ENCODE assay signal across 8 mouse cellular contexts in genomic region chr15:82814806-82815205, GRCm38 (mm10). TPM values are rescaled to one million over a fixed set of nuclear protein-coding genes. Genes with fewer than 3 reads are reported as not detected.
DNase-seq lines count a peak whose midpoint lies in the region; ATAC-seq and TF ChIP-seq lines count a peak whose summit lies in the region.

No protein-coding gene starts in this region.

- no peak overlapping the region for H3K4me2 ChIP-seq in forebrain, embryonic 14.5 days (ENCODE audit: low read length)
- no peak overlapping the region for H3K4me2 ChIP-seq in intestine, embryonic 15.5 days (replicated peaks)
- no peak overlapping the region for H3K4me2 ChIP-seq in liver, embryonic 14.5 days (ENCODE audit: low read depth)
- H3K4me2 ChIP-seq in neural tube, embryonic 15.5 days: no peak overlapping the region

- no peak overlapping the region for H3K4me3 ChIP-seq in forebrain, embryonic 14.5 days (ENCODE audit: low read depth, low read length)
- H3K4me3 ChIP-seq in intestine, embryonic 15.5 days (replicated peaks): no peak overlapping the region
- no peak overlapping the region for H3K4me3 ChIP-seq in liver, embryonic 14.5 days (ENCODE audit: insufficient read depth in 1 of 2, low read depth in 2 of 2, low read length in 2 of 2)
- no peak overlapping the region for H3K4me3 ChIP-seq in neural tube, embryonic 15.5 days (replicated peaks)

- no peak for TF ChIP-seq EP300 in liver, embryonic 14.5 days (IDR thresholded peaks at IDR 0.05; ENCODE audit: low read depth)

- H3K4me1 ChIP-seq in forebrain, embryonic 14.5 days (ENCODE audit: control insufficient read depth, insufficient read depth, low read length): no peaks in the 10 kb centered on the region
- no peaks in the 10 kb centered on the region for H3K4me1 ChIP-seq in intestine, embryonic 15.5 days (replicated peaks)
- H3K4me1 ChIP-seq in liver, embryonic 14.5 days (replicated peaks; ENCODE audit: control insufficient read depth in 2 of 2, insufficient read depth in 2 of 2, low read length in 1 of 2): peaks cover 13 to 15% of the 10 kb centered on the region in 2 experiments
- no peaks in the 10 kb centered on the region for H3K4me1 ChIP-seq in neural tube, embryonic 15.5 days

- no peak overlapping the region for H3K27ac ChIP-seq in forebrain, embryonic 14.5 days (ENCODE audit: low read depth, low read length)
- H3K27ac ChIP-seq in intestine, embryonic 15.5 days: no peak overlapping the region
- no peak overlapping the region for H3K27ac ChIP-seq in liver, embryonic 14.5 days
- no peak overlapping the region for H3K27ac ChIP-seq in neural tube, embryonic 15.5 days (replicated peaks)

- peak; percentile 85 for TF ChIP-seq CTCF in liver, embryonic 14.5 days (IDR thresholded peaks at IDR 0.05; ENCODE audit: low read depth)

- peaks cover 24% of the 10 kb centered on the region for H3K36me3 ChIP-seq in forebrain, embryonic 14.5 days (ENCODE audit: control insufficient read depth, insufficient read depth, low read length)
- 0 out of 2 replicates have a peak, but pooled peaks cover 15% of the 10 kb centered on the region for H3K36me3 ChIP-seq in intestine, embryonic 15.5 days
- no peaks in the 10 kb centered on the region; the same call in none of the 2 replicates for H3K36me3 ChIP-seq in liver, embryonic 14.5 days (replicated peaks; ENCODE audit: control insufficient read depth, insufficient read depth, low read depth)
- H3K36me3 ChIP-seq in neural tube, embryonic 15.5 days: peaks cover 8% of the 10 kb centered on the region; the same call in 1 of the 2 replicates

- no peaks in the 10 kb centered on the region for H3K27me3 ChIP-seq in forebrain, embryonic 14.5 days (replicated peaks; ENCODE audit: control insufficient read depth, insufficient read depth, low read length)
- H3K27me3 ChIP-seq in intestine, embryonic 15.5 days (replicated peaks): no peaks in the 10 kb centered on the region
- no peaks in the 10 kb centered on the region for H3K27me3 ChIP-seq in liver, embryonic 14.5 days (ENCODE audit: control insufficient read depth, insufficient read depth, low read length)
- H3K27me3 ChIP-seq in neural tube, embryonic 15.5 days (replicated peaks): no peaks in the 10 kb centered on the region

- DNase-seq in urinary bladder, adult 18-20 months (ENCODE audit: low spot score in 2 of 2): peak; percentile 25 to 38
- no peak for DNase-seq in urinary bladder, postnatal 4 days (ENCODE audit: low spot score in 2 of 2)
- DNase-seq in c-Kit-positive CD71-negative TER-119-negative erythroid progenitor cells, embryonic 14.5 days (ENCODE audit: low read depth): peak; percentile 28
- peak; percentile 69 for DNase-seq in forebrain, embryonic 14.5 days (ENCODE audit: low spot score)
- DNase-seq in liver, embryonic 14.5 days (ENCODE audit: low read depth in 3 of 3, low spot score in 3 of 3): peak in 2 of 3 experiments; percentile 14 to 20
- peak; percentile 15 for DNase-seq in testis, postnatal 14 days (ENCODE audit: low spot score)

- 60% methylated on average over 4 of the region's 4 CpGs for WGBS in forebrain, embryonic 14.5 days
- WGBS in intestine, embryonic 15.5 days: 63% methylated on average over 4 of the region's 4 CpGs
- 70% methylated on average over 4 of the region's 4 CpGs for WGBS in liver, embryonic 14.5 days (ENCODE audit: insufficient replicate concordance)
- WGBS in neural tube, embryonic 15.5 days: 70% methylated on average over 4 of the region's 4 CpGs

- H3K9me3 ChIP-seq in forebrain, embryonic 14.5 days (replicated peaks; ENCODE audit: control insufficient read depth, low read length): no peaks in the 10 kb centered on the region
- H3K9me3 ChIP-seq in intestine, embryonic 15.5 days: no peaks in the 10 kb centered on the region
- H3K9me3 ChIP-seq in liver, embryonic 14.5 days (ENCODE audit: control insufficient read depth, low read length): no peaks in the 10 kb centered on the region
- no peaks in the 10 kb centered on the region for H3K9me3 ChIP-seq in neural tube, embryonic 15.5 days (replicated peaks)

- ATAC-seq in forebrain, embryonic 14.5 days: 0 out of 2 replicates have a peak, but pooled peaks have one; percentile 44
- 0 out of 2 replicates have a peak, but pooled peaks have one; percentile 41 for ATAC-seq in intestine, embryonic 15.5 days
- ATAC-seq in liver, embryonic 14.5 days (ENCODE audit: insufficient read depth): no peak
- ATAC-seq in neural tube, embryonic 15.5 days (ENCODE audit: low FRiP score): peak; percentile 21; the same call in 1 of the 2 replicates

- H3K9ac ChIP-seq in forebrain, embryonic 14.5 days (ENCODE audit: low read length): no peak overlapping the region
- no peak overlapping the region for H3K9ac ChIP-seq in intestine, embryonic 15.5 days
- H3K9ac ChIP-seq in liver, embryonic 14.5 days (replicated peaks): no peak overlapping the region
- no peak overlapping the region for H3K9ac ChIP-seq in neural tube, embryonic 15.5 days (replicated peaks)

RNA-seq across cellular contexts. Expression of gene Cyp2d26, which starts 20.7 kb away (rescaled TPM):
- polyA plus RNA-seq in forebrain, embryonic 14.5 days (2014; fragmentation: Nextera tagmentation; extraction: Ambion mirVana): not detected in 2 replicates
- 12.0 and 16.3 TPM in 2 replicates for polyA plus RNA-seq in intestine, embryonic 15.5 days (2015; fragmentation: Nextera tagmentation; extraction: Ambion mirVana)
- 27.2 and 28.8 TPM in 2 replicates for polyA plus RNA-seq in liver, embryonic 14.5 days (2012; rRNA removed)
- polyA plus RNA-seq in liver, embryonic 14.5 days (2014; fragmentation: Nextera tagmentation; extraction: Ambion mirVana): 17.2 and 21.3 TPM in 2 replicates
- polyA plus RNA-seq in neural tube, embryonic 15.5 days (2015; fragmentation: Nextera tagmentation; extraction: Ambion mirVana): 0.45 TPM in 1 of 2 replicates, not detected in the other

RNA-seq across cellular contexts. Expression of gene Cyp2d40, which starts 50.8 kb away (rescaled TPM):
- polyA plus RNA-seq in forebrain, embryonic 14.5 days (2014; fragmentation: Nextera tagmentation; extraction: Ambion mirVana): not detected in 2 replicates
- polyA plus RNA-seq in intestine, embryonic 15.5 days (2015; fragmentation: Nextera tagmentation; extraction: Ambion mirVana): not detected in 2 replicates
- polyA plus RNA-seq in liver, embryonic 14.5 days (2012; rRNA removed): 0.06 and 0.16 TPM in 2 replicates
- 0.28 TPM in 1 of 2 replicates, not detected in the other for polyA plus RNA-seq in liver, embryonic 14.5 days (2014; fragmentation: Nextera tagmentation; extraction: Ambion mirVana)
- not detected in 2 replicates for polyA plus RNA-seq in neural tube, embryonic 15.5 days (2015; fragmentation: Nextera tagmentation; extraction: Ambion mirVana)

Comparison
In these comparisons a context has a peak if more than half of its experiments do, and no peak if none do; other contexts are left out.
1. DNase-seq: peak in urinary bladder, adult 18-20 months (2 of 2), c-Kit-positive CD71-negative TER-119-negative erythroid progenitor cells, embryonic 14.5 days (single experiment), forebrain, embryonic 14.5 days (single experiment), liver, embryonic 14.5 days (2 of 3) and testis, postnatal 14 days (single experiment); none in urinary bladder, postnatal 4 days (0 of 2).